Mouse (Mus musculus) MEL (cell line): ENCODE results near the gene Palld. TPM values are rescaled to one million over a fixed set of nuclear protein-coding genes. Genes with fewer than 3 reads are reported as not detected.

Experiments used
- DNase-seq: peaks from one replicate; pipeline ENCODE4 v3.0.0; 2011; ENCODE audit warnings: low read depth, low spot score
- H3K27ac ChIP-seq: 2 replicates; pipeline ENCODE4 v1.5.1; 2012; ENCODE audit warnings: low read depth, mild to moderate bottlenecking, control low read depth, low read length, moderate library complexity; ENCODE audit not compliant: control insufficient read depth
- H3K27me3 ChIP-seq, 2 experiments: fragments of 150-350 bp in 1 of 2; sonication (generic) in 1 of 2; 2 replicates each; pipeline ENCODE4 v1.6.1; 2012; ENCODE audit warnings: low read length in 2 of 2, mild to moderate bottlenecking in 2 of 2, improper control_type of control experiment in 1 of 2, moderate library complexity in 1 of 2; ENCODE audit not compliant: insufficient read depth in 2 of 2, control insufficient read depth in 1 of 2
- H3K36me3 ChIP-seq, 2 experiments: 2 replicates each; pipeline ENCODE4 v1.6.1; 2012 to 2014; ENCODE audit warnings: low read length in 2 of 2, improper control_type of control experiment in 1 of 2, inconsistent platforms in 1 of 2, mild to moderate bottlenecking in 1 of 2; ENCODE audit not compliant: insufficient read depth in 2 of 2, control insufficient read depth in 1 of 2
- H3K4me1 ChIP-seq, 2 experiments: fragments of 150-350 bp in 1 of 2; sonication (generic) in 1 of 2; 2 replicates each; pipeline ENCODE4 v1.6.1; 2012; ENCODE audit warnings: low read length in 2 of 2, improper control_type of control experiment in 1 of 2, mild to moderate bottlenecking in 1 of 2; ENCODE audit not compliant: insufficient read depth in 2 of 2, control insufficient read depth in 1 of 2
- H3K4me3 ChIP-seq, 2 experiments: fragments of 150-350 bp in 1 of 2; sonication (generic) in 1 of 2; 2 replicates each; pipeline ENCODE4 v1.5.1; 2012; ENCODE audit warnings: low read depth in 2 of 2, low read length in 2 of 2, mild to moderate bottlenecking in 2 of 2, moderate library complexity in 2 of 2, control low read depth in 1 of 2, improper control_type of control experiment in 1 of 2; ENCODE audit not compliant: control insufficient read depth in 1 of 2, insufficient read depth in 1 of 2
- H3K79me2 ChIP-seq: 2 replicates; pipeline ENCODE4 v1.6.1; 2012; ENCODE audit warnings: mild to moderate bottlenecking, low read length, moderate library complexity; ENCODE audit not compliant: control insufficient read depth, poor library complexity, insufficient read depth
- H3K9ac ChIP-seq: 2 replicates; pipeline ENCODE4 v1.6.1; 2012; ENCODE audit warnings: low read depth, mild to moderate bottlenecking, control low read depth, low read length, moderate library complexity; ENCODE audit not compliant: control insufficient read depth, poor library complexity, severe bottlenecking
- H3K9me3 ChIP-seq: fragments of 150-350 bp; sonication (generic); replicated peaks from 2 replicates; pipeline ENCODE4 v1.6.1; 2012; ENCODE audit warnings: mild to moderate bottlenecking, low read length, improper control_type of control experiment, moderate library complexity; ENCODE audit not compliant: insufficient read depth
- BHLHE40 ChIP-seq: IDR thresholded peaks from 2 replicates; pipeline ENCODE4 v1.6.1; 2012; ENCODE audit warnings: low read depth, mild to moderate bottlenecking, inconsistent platforms, low read length, improper control_type of control experiment, borderline replicate concordance
- CHD1 ChIP-seq: IDR thresholded peaks from 2 replicates; pipeline ENCODE4 v1.6.1; 2012; ENCODE audit warnings: low read depth, mild to moderate bottlenecking, inconsistent platforms, low read length, improper control_type of control experiment
- ELF1 ChIP-seq: IDR thresholded peaks from 2 replicates; pipeline ENCODE4 v1.6.1; 2014; ENCODE audit warnings: low read depth, mild to moderate bottlenecking, inconsistent platforms, low read length, improper control_type of control experiment, moderate library complexity
- ETS1 ChIP-seq: IDR thresholded peaks from 2 replicates; pipeline ENCODE4 v1.6.1; 2012; ENCODE audit warnings: low read depth, mild to moderate bottlenecking, inconsistent platforms, low read length, improper control_type of control experiment, moderate library complexity
- JUND ChIP-seq: IDR thresholded peaks from 2 replicates; pipeline ENCODE4 v1.6.1; 2011; ENCODE audit warnings: low read depth, mild to moderate bottlenecking, improper control_type of control experiment, low read length
- KAT2A ChIP-seq: conservative IDR thresholded peaks from 2 replicates; pipeline ENCODE4 v1.6.1; 2012; ENCODE audit warnings: low read depth, low read length, improper control_type of control experiment, inconsistent platforms
- MAFK ChIP-seq: IDR thresholded peaks from 2 replicates; pipeline ENCODE4 v1.6.1; 2011; ENCODE audit warnings: low read depth, mild to moderate bottlenecking, low read length, improper control_type of control experiment, borderline replicate concordance
- MAZ ChIP-seq: IDR thresholded peaks from 2 replicates; pipeline ENCODE4 v1.6.1; 2012; ENCODE audit warnings: low read depth, mild to moderate bottlenecking, inconsistent platforms, low read length, improper control_type of control experiment
- MXI1 ChIP-seq: IDR thresholded peaks from 2 replicates; pipeline ENCODE4 v1.6.1; 2011; ENCODE audit warnings: mild to moderate bottlenecking, low read depth, low read length, improper control_type of control experiment
- MYB ChIP-seq: IDR thresholded peaks from 2 replicates; pipeline ENCODE4 v1.6.1; 2011; ENCODE audit warnings: mild to moderate bottlenecking, low read depth, low read length, improper control_type of control experiment
- MYC ChIP-seq: IDR thresholded peaks from 2 replicates; pipeline ENCODE4 v1.6.1; 2011; ENCODE audit warnings: low read depth, mild to moderate bottlenecking, low read length, improper control_type of control experiment, moderate library complexity
- POLR2AphosphoS2 ChIP-seq: IDR thresholded peaks from 2 replicates; pipeline ENCODE4 v1.6.1; 2011; ENCODE audit warnings: low read length, improper control_type of control experiment
- POLR2AphosphoS5 ChIP-seq: IDR thresholded peaks from 2 replicates; pipeline ENCODE4 v1.6.1; 2012; ENCODE audit warnings: low read depth, borderline replicate concordance, mild to moderate bottlenecking, inconsistent platforms, low read length, moderate library complexity, mixed read lengths
- RAD21 ChIP-seq: IDR thresholded peaks from 2 replicates; pipeline ENCODE4 v1.6.1; 2011; ENCODE audit warnings: mild to moderate bottlenecking, low read depth, low read length, improper control_type of control experiment
- SIN3A ChIP-seq: IDR thresholded peaks from 2 replicates; pipeline ENCODE4 v1.6.1; 2012; ENCODE audit warnings: low read length, improper control_type of control experiment, inconsistent platforms
- SMC3 ChIP-seq: IDR thresholded peaks from 2 replicates; pipeline ENCODE4 v1.6.1; 2011; ENCODE audit warnings: low read depth, low read length, improper control_type of control experiment
- TAL1 ChIP-seq: IDR thresholded peaks from 2 replicates; pipeline ENCODE4 v1.6.1; 2012; ENCODE audit warnings: mild to moderate bottlenecking, inconsistent platforms, low read length, moderate library complexity, mixed read lengths
- TBP ChIP-seq: IDR thresholded peaks from 2 replicates; pipeline ENCODE4 v1.8.0; 2011; ENCODE audit warnings: low read depth, low read length, improper control_type of control experiment
- TCF12 ChIP-seq: IDR thresholded peaks from 2 replicates; pipeline ENCODE4 v1.6.1; 2014; ENCODE audit warnings: low read depth, mild to moderate bottlenecking, inconsistent platforms, low read length, improper control_type of control experiment, moderate library complexity
- UBTF ChIP-seq: IDR thresholded peaks from 2 replicates; pipeline ENCODE4 v1.6.1; 2012; ENCODE audit warnings: low read depth, mild to moderate bottlenecking, inconsistent platforms, low read length, improper control_type of control experiment, moderate library complexity, borderline replicate concordance; ENCODE audit not compliant: insufficient read depth
- USF2 ChIP-seq, 2 experiments: IDR thresholded peaks; 2 replicates each; pipeline ENCODE4 v1.6.1; 2011 to 2012; ENCODE audit warnings: improper control_type of control experiment in 2 of 2, low read length in 2 of 2, borderline replicate concordance in 1 of 2, inconsistent platforms in 1 of 2, low read depth in 1 of 2, mild to moderate bottlenecking in 1 of 2; ENCODE audit not compliant: insufficient read depth in 1 of 2
- ZKSCAN1 ChIP-seq: IDR thresholded peaks from 2 replicates; pipeline ENCODE4 v1.6.1; 2012; ENCODE audit warnings: low read depth, mild to moderate bottlenecking, inconsistent platforms, low read length, improper control_type of control experiment, moderate library complexity
- ZNF384 ChIP-seq: IDR thresholded peaks from 2 replicates; pipeline ENCODE4 v1.6.1; 2012; ENCODE audit warnings: low read depth, mild to moderate bottlenecking, inconsistent platforms, low read length, improper control_type of control experiment
- polyA plus RNA-seq, 2 experiments: library from polyadenylated mRNA; stranded (reverse) in 1 of 2; unstranded in 1 of 2; fragments of >175 nt in 1 of 2; fragments of >200 nt in 1 of 2; gene quantifications; 2 replicates each; pipeline versions ENCODE4 v1.2.1 to v1.2.4; 2012; ENCODE audit warnings: low replicate concordance in 2 of 2, low read depth in 1 of 2; ENCODE audit not compliant: insufficient read length in 2 of 2, insufficient read depth in 1 of 2, missing spikeins in 1 of 2
- total RNA-seq: library from RNA; depleted of rRNA; stranded (reverse); fragments of 300-350 nt; gene quantifications from 2 replicates; pipeline ENCODE4 v1.2.3, GENCODE M21; 2012

Gene Palld
- total and polyA plus RNA-seq, 3 experiments, result 0.23 to 1.9 TPM; not detected in 1

GRCm38 (mm10) chr8:61803764-61804163 is 98.7 kb downstream of the Palld start:
- H3K4me3 ChIP-seq, result no peak overlapping the region
- H3K27ac ChIP-seq, result no peak overlapping the region
- H3K36me3 ChIP-seq, result no peaks in the 10 kb centered on the region
- H3K9me3 ChIP-seq, result no peaks in the 10 kb centered on the region
- no peak overlapping the region for H3K9ac ChIP-seq
- H3K79me2 ChIP-seq, result no peaks in the 10 kb centered on the region
- TF ChIP-seq BHLHE40, result no peak
- TF ChIP-seq SIN3A, result no peak
- no peak for TF ChIP-seq RAD21
- TF ChIP-seq ZNF384, result no peak
- no peak for TF ChIP-seq TBP
- no peak for TF ChIP-seq POLR2AphosphoS2
- no peak for TF ChIP-seq ZKSCAN1
- TF ChIP-seq ETS1, result no peak
- no peak for TF ChIP-seq MYC
- TF ChIP-seq ELF1, result no peak
- H3K4me1 ChIP-seq, result no peaks in the 10 kb centered on the region
- DNase-seq, result no peak
- H3K27me3 ChIP-seq, result no peaks in the 10 kb centered on the region

GRCm38 (mm10) chr8:61802840-61803239 is 99.7 kb downstream of the Palld start:
- no peak overlapping the region for H3K9ac ChIP-seq
- H3K27ac ChIP-seq, result no peak overlapping the region
- no peaks in the 10 kb centered on the region for H3K4me1 ChIP-seq
- H3K27me3 ChIP-seq, result no peaks in the 10 kb centered on the region
- no peaks in the 10 kb centered on the region for H3K36me3 ChIP-seq
- TF ChIP-seq KAT2A, result no peak
- TF ChIP-seq SIN3A, result no peak
- TF ChIP-seq MXI1, result no peak
- TF ChIP-seq MAZ, result no peak
- no peak for TF ChIP-seq CHD1
- no peak for TF ChIP-seq UBTF
- TF ChIP-seq MYB, result no peak
- no peak for TF ChIP-seq SMC3
- TF ChIP-seq TCF12, result no peak
- TF ChIP-seq USF2 (IDR thresholded peaks at IDR 0.05; ENCODE audit: borderline replicate concordance in 1 of 2, insufficient read depth in 1 of 2, low read depth in 1 of 2, low read length in 2 of 2), result no peak
- no peak for TF ChIP-seq RAD21
- TF ChIP-seq JUND, result no peak
- TF ChIP-seq POLR2AphosphoS2, result no peak
- no peak for TF ChIP-seq ETS1
- no peak for TF ChIP-seq BHLHE40
- no peak for TF ChIP-seq ZNF384
- no peak for TF ChIP-seq POLR2AphosphoS5
- TF ChIP-seq TBP, result no peak
- TF ChIP-seq MAFK, result no peak
- no peak for TF ChIP-seq TAL1
- DNase-seq, result no peak
- no peaks in the 10 kb centered on the region for H3K9me3 ChIP-seq
- H3K79me2 ChIP-seq, result no peaks in the 10 kb centered on the region
- H3K4me3 ChIP-seq, result no peak overlapping the region
